Mouse (Mus musculus): ENCODE results near the gene Cachd1. TPM values are rescaled to one million over a fixed set of nuclear protein-coding genes. Genes with fewer than 3 reads are reported as not detected.

The Cachd1 gene
- polyA plus RNA-seq, 1 experiment from 2014 or later: 12.2 TPM

- DNase-seq (ENCODE audit: low spot score) (no peak), ATAC-seq (replicated peaks; ENCODE audit: low FRiP score, low read depth) (no peak)
- peaks cover 11% of the 10 kb centered on the region; the same call in 1 of the 2 replicates for H3K36me3 ChIP-seq (ENCODE audit: insufficient read depth, low read length)
- H3K9me3 ChIP-seq (replicated peaks; ENCODE audit: low read length): no peaks in the 10 kb centered on the region
- WGBS: 75% methylated on average over 5 of the region's 5 CpGs
- no peaks in the 10 kb centered on the region for H3K27me3 ChIP-seq (ENCODE audit: insufficient read depth, low read length)
- H3K4me1 ChIP-seq (replicated peaks; ENCODE audit: insufficient read depth, low read length): peaks cover 9% of the 10 kb centered on the region; the same call in 1 of the 2 replicates
- no peak overlapping the region for H3K27ac ChIP-seq
- TF ChIP-seq CTCF (IDR thresholded peaks at IDR 0.05; ENCODE audit: low read depth): no peak
- no peak overlapping the region for H3K4me2 ChIP-seq (ENCODE audit: low read length)
- no peak overlapping the region for H3K9ac ChIP-seq (ENCODE audit: low read depth, low read length)
- no peak overlapping the region for H3K4me3 ChIP-seq (replicated peaks; ENCODE audit: low read depth, low read length)
Observed at GRCm38 (mm10) chr4:100950316-100950715, 173.8 kb downstream of the Cachd1 start.

GRCm38 (mm10) chr4:100951876-100952275 lies 175.4 kb downstream of the Cachd1 start:
- Histone ChIP-seq H3K4me2 (ENCODE audit: low read length) (no peak overlapping the region), H3K9me3 (replicated peaks; ENCODE audit: low read length) (no peaks in the 10 kb centered on the region), H3K9ac (ENCODE audit: low read depth, low read length) (no peak overlapping the region), H3K4me3 (replicated peaks; ENCODE audit: low read depth, low read length) (no peak overlapping the region), H3K36me3 (ENCODE audit: insufficient read depth, low read length) (peaks cover 17% of the 10 kb centered on the region; the same call in 1 of the 2 replicates), H3K27ac (no peak overlapping the region), H3K27me3 (ENCODE audit: insufficient read depth, low read length) (no peaks in the 10 kb centered on the region), H3K4me1 (replicated peaks; ENCODE audit: insufficient read depth, low read length) (peaks cover 9% of the 10 kb centered on the region; the same call in 1 of the 2 replicates)
- no peak for TF ChIP-seq CTCF (IDR thresholded peaks at IDR 0.05; ENCODE audit: low read depth)
- ATAC-seq (replicated peaks; ENCODE audit: low FRiP score, low read depth): no peak
- DNase-seq (ENCODE audit: low spot score): no peak
- WGBS: 94% methylated on average over 8 of the region's 8 CpGs

- H3K27ac ChIP-seq: no peak overlapping the region
- H3K4me1 ChIP-seq (replicated peaks; ENCODE audit: insufficient read depth, low read length): no peaks in the 10 kb centered on the region
- peak; percentile 28 for DNase-seq (ENCODE audit: low spot score)
- H3K27me3 ChIP-seq (ENCODE audit: insufficient read depth, low read length): no peaks in the 10 kb centered on the region
- no peak overlapping the region for H3K9ac ChIP-seq (ENCODE audit: low read depth, low read length)
- H3K9me3 ChIP-seq (replicated peaks; ENCODE audit: low read length): no peaks in the 10 kb centered on the region
- TF ChIP-seq CTCF (IDR thresholded peaks at IDR 0.05; ENCODE audit: low read depth): no peak
- H3K4me2 ChIP-seq (ENCODE audit: low read length): no peak overlapping the region
- no peak overlapping the region for H3K4me3 ChIP-seq (replicated peaks; ENCODE audit: low read depth, low read length)
- H3K36me3 ChIP-seq (ENCODE audit: insufficient read depth, low read length): peaks cover 35% of the 10 kb centered on the region
- ATAC-seq (replicated peaks; ENCODE audit: low FRiP score, low read depth): no peak
- 74% methylated on average over 1 of the region's 1 CpGs for WGBS
Observed at GRCm38 (mm10) chr4:100963341-100963740, 186.9 kb downstream of the Cachd1 start.

GRCm38 (mm10) chr4:100963796-100964195 lies 187.3 kb downstream of the Cachd1 start:
- no peak for TF ChIP-seq CTCF (IDR thresholded peaks at IDR 0.05; ENCODE audit: low read depth)
- 79% methylated on average over 8 of the region's 8 CpGs for WGBS
- peaks cover 35% of the 10 kb centered on the region for H3K36me3 ChIP-seq (ENCODE audit: insufficient read depth, low read length)

GRCm38 (mm10) chr4:100967703-100968392 lies 191.4 kb downstream of the Cachd1 start:
- no peak overlapping the region for H3K9ac ChIP-seq (ENCODE audit: low read depth, low read length)
- H3K27me3 ChIP-seq (ENCODE audit: insufficient read depth, low read length): no peaks in the 10 kb centered on the region
- WGBS: 79% methylated on average over 19 of the region's 19 CpGs
- no peak for TF ChIP-seq CTCF (IDR thresholded peaks at IDR 0.05; ENCODE audit: low read depth)
- DNase-seq (ENCODE audit: low spot score): no peak
- no peak overlapping the region for H3K4me3 ChIP-seq (replicated peaks; ENCODE audit: low read depth, low read length)
- no peak overlapping the region for H3K4me2 ChIP-seq (ENCODE audit: low read length)
- no peaks in the 10 kb centered on the region for H3K9me3 ChIP-seq (replicated peaks; ENCODE audit: low read length)
- H3K27ac ChIP-seq: no peak overlapping the region
- no peaks in the 10 kb centered on the region for H3K4me1 ChIP-seq (replicated peaks; ENCODE audit: insufficient read depth, low read length)
- H3K36me3 ChIP-seq (ENCODE audit: insufficient read depth, low read length): peaks cover 35% of the 10 kb centered on the region
- no peak for ATAC-seq (replicated peaks; ENCODE audit: low FRiP score, low read depth)

More at GRCm38 (mm10) chr4:100963796-100964195, 187.3 kb downstream of the Cachd1 start:
- Histone ChIP-seq H3K4me3 (replicated peaks; ENCODE audit: low read depth, low read length) (no peak overlapping the region), H3K4me2 (ENCODE audit: low read length) (no peak overlapping the region), H3K9ac (ENCODE audit: low read depth, low read length) (no peak overlapping the region), H3K9me3 (replicated peaks; ENCODE audit: low read length) (no peaks in the 10 kb centered on the region), H3K27me3 (ENCODE audit: insufficient read depth, low read length) (no peaks in the 10 kb centered on the region), H3K27ac (no peak overlapping the region), H3K4me1 (replicated peaks; ENCODE audit: insufficient read depth, low read length) (no peaks in the 10 kb centered on the region)
- DNase-seq (ENCODE audit: low spot score): peak; percentile 42
- no peak for ATAC-seq (replicated peaks; ENCODE audit: low FRiP score, low read depth)

GRCm38 (mm10) chr4:100973641-100974454 lies 197.4 kb downstream of the Cachd1 start:
- 86% methylated on average over 16 of the region's 16 CpGs for WGBS
- H3K36me3 ChIP-seq (ENCODE audit: insufficient read depth, low read length): peaks cover 45% of the 10 kb centered on the region
- ATAC-seq (replicated peaks; ENCODE audit: low FRiP score, low read depth): no peak

More at GRCm38 (mm10) chr4:100973641-100974454, 197.4 kb downstream of the Cachd1 start:
- H3K4me2 ChIP-seq (ENCODE audit: low read length): no peak overlapping the region
- H3K4me3 ChIP-seq (replicated peaks; ENCODE audit: low read depth, low read length): no peak overlapping the region
- DNase-seq (ENCODE audit: low spot score): no peak
- no peaks in the 10 kb centered on the region for H3K9me3 ChIP-seq (replicated peaks; ENCODE audit: low read length)
- TF ChIP-seq CTCF (IDR thresholded peaks at IDR 0.05; ENCODE audit: low read depth): no peak
- no peaks in the 10 kb centered on the region for H3K27me3 ChIP-seq (ENCODE audit: insufficient read depth, low read length)
- no peaks in the 10 kb centered on the region for H3K4me1 ChIP-seq (replicated peaks; ENCODE audit: insufficient read depth, low read length)
- H3K27ac ChIP-seq: no peak overlapping the region
- H3K9ac ChIP-seq (ENCODE audit: low read depth, low read length): no peak overlapping the region

Data from kidney, postnatal 0 days (tissue).